Comparison of ENCODE assay signal across 24 mouse cellular contexts in genomic region chrX:71412776-71413175, GRCm38 (mm10).
"Had no signal": no experiment of that assay in that cellular context is flagged by ENCODE, and none has a peak within 500 bp of the region (broad histone marks: within the 10 kb centered on the region; RNA-seq: fewer than 3 reads in every experiment).

No protein-coding gene starts in this region.

- H3K27ac ChIP-seq: gastrocnemius, adult 2 months; heart, embryonic 10.5 days; hindbrain, embryonic 10.5 days; hindbrain, embryonic 12.5 days; hindbrain, embryonic 14.5 days; intestine, embryonic 15.5 days; layer of hippocampus, adult 2 months; left cerebral cortex, adult 2 months; limb, embryonic 10.5 days; limb, embryonic 12.5 days; liver, embryonic 13.5 days; liver, embryonic 15.5 days had no signal

- H3K36me3 ChIP-seq: hindbrain, embryonic 12.5 days; intestine, embryonic 15.5 days; limb, embryonic 10.5 days; limb, embryonic 12.5 days; liver, embryonic 15.5 days had no signal

- H3K9ac ChIP-seq: heart, embryonic 12.5 days; hindbrain, embryonic 12.5 days; hindbrain, embryonic 14.5 days; intestine, embryonic 15.5 days; limb, embryonic 12.5 days; liver, embryonic 13.5 days; liver, embryonic 15.5 days; liver, postnatal 0 days had no signal

- DNase-seq: gastrocnemius, adult 2 months; gastrocnemius, postnatal 10 days; gastrocnemius, postnatal 25 days; heart, adult 18-20 months; heart, postnatal 10 days; heart, postnatal 4 days; liver; liver, embryonic 13.5 days; liver, postnatal 0 days had no signal

- H3K27me3 ChIP-seq: hindbrain, embryonic 12.5 days; intestine, embryonic 15.5 days; limb, embryonic 12.5 days; liver, embryonic 13.5 days; liver, embryonic 15.5 days had no signal

- ATAC-seq: hindbrain, embryonic 16.5 days; inflammation-experienced regulatory T-cells, adult 6 months; intestine, embryonic 15.5 days; intestine, postnatal 0 days; liver, postnatal 0 days had no signal

- H3K4me3 ChIP-seq: gastrocnemius, adult 2 months; heart, embryonic 10.5 days; heart, embryonic 12.5 days; hindbrain, embryonic 10.5 days; hindbrain, embryonic 12.5 days; intestine, embryonic 15.5 days; layer of hippocampus, adult 2 months; left cerebral cortex, adult 2 months; limb, embryonic 10.5 days; limb, embryonic 12.5 days; liver, embryonic 13.5 days; liver, embryonic 15.5 days had no signal

- H3K4me1 ChIP-seq: heart, embryonic 10.5 days; heart, embryonic 12.5 days; hindbrain, embryonic 10.5 days; hindbrain, embryonic 12.5 days; intestine, embryonic 15.5 days; limb, embryonic 10.5 days; limb, embryonic 12.5 days; liver, embryonic 13.5 days; liver, embryonic 15.5 days had no signal

- H3K4me2 ChIP-seq: heart, embryonic 12.5 days; hindbrain, embryonic 12.5 days; hindbrain, embryonic 14.5 days; intestine, embryonic 15.5 days; limb, embryonic 12.5 days; liver, embryonic 11.5 days; liver, embryonic 13.5 days; liver, embryonic 15.5 days had no signal

- H3K9me3 ChIP-seq: heart, embryonic 10.5 days; heart, embryonic 12.5 days; hindbrain, embryonic 10.5 days; hindbrain, embryonic 12.5 days; intestine, embryonic 15.5 days; limb, embryonic 10.5 days; limb, embryonic 12.5 days; liver, embryonic 13.5 days; liver, embryonic 15.5 days had no signal
